Mouse (Mus musculus): ENCODE results near the gene Lrpprc.

Gene Lrpprc

GRCm38 (mm10) chr17:84665691-84666090 is 124.9 kb downstream of the Lrpprc start:
- no peak for DNase-seq (ENCODE audit: low spot score)

DNA sequence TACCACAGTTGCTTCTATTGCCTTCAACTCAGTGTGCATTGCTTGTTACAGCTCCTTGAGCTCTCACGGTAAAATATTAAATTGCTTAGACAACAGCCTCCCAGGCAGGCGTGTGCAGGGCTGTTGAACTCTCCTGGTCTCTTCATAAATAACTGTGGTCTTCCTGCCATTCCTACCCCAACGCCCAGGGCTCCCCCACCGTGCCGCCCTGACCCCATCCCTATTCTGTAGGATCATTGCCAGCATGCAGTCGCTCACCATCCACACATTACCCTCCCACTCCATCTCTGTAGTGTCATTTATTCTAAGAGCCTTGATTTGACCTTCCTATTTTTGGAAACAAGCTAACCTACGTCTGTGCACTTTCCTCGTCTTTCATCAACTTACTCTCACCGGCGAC is 125.5 kb downstream of the Lrpprc start:
- no peak for DNase-seq (ENCODE audit: low spot score)

GRCm38 (mm10) chr17:84658951-84659350 is 131.6 kb downstream of the Lrpprc start:
- no peak for DNase-seq (ENCODE audit: low spot score)

GRCm38 (mm10) chr17:84658195-84658594 is 132.4 kb downstream of the Lrpprc start:
- no peak for DNase-seq (ENCODE audit: low spot score)

- no peak for DNase-seq (ENCODE audit: low spot score)
These were observed 132.8 kb downstream of the Lrpprc start for GRCm38 (mm10) chr17:84657782-84658181.

DNA sequence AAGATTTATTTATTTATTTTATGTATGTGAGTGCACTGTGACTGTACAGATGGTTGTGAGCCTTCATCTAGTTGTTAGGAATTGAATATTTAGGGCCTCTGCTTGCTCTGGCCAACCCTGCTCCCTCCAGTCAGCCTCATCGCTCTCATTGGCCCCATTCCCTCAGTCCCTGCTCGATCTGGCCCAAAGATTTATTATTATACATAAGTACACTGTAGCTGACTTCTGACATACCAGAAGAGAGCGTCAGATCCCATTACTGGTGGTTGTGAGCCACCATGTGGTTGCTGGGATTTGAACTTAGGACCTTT is 133.2 kb downstream of the Lrpprc start:
- no peak for DNase-seq (ENCODE audit: low spot score)

DNA sequence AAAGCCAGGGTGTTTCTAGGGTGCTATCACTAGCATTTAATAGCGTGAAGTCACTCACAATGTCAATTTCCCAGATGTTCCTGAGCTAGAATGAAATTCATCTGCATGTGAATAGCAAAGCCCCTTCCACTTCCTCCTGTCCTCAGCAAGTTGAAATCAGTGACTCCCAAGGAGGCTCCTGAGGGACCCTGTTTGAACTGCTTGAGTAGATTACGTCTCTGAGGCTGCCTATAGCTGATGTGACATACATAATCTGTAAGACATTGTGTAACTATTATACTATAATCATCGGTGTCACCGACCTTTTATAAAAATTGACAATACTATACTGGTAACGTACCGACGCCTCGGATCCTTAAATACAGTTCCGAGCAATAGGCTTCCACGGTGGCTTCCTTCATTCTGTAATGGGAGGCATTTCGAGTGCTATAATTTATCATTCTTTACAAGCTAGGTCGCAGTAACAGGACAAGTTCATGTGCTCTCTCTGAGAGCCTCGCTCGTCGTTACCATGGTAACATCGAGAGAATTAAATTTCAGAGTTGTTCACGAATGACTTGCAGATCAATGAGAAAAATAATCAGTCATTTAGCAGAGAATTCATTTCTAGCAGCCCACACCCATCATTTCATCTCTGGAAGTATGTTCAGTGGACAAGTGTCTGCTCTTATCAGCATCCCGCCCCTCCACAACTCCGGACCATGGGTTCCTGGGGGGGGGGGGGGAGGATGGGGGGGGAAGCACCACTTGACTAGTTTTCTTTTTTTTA is 133.8 kb downstream of the Lrpprc start:
- no peak for DNase-seq (ENCODE audit: low spot score)

GRCm38 (mm10) chr17:84656205-84656604 is 134.4 kb downstream of the Lrpprc start:
- no peak for DNase-seq (ENCODE audit: low spot score)
